Mouse (Mus musculus) bone marrow, adult 2 months (tissue): ENCODE results near the gene Gm609.

Source experiments
- CTCF ChIP-seq: fragments of 200-500 bp; IDR thresholded peaks from 2 replicates; pipeline ENCODE4 v1.5.1; 2011; ENCODE audit warnings: low read length, control low read depth; ENCODE audit not compliant: control insufficient read depth, insufficient read depth
- POLR2A ChIP-seq: fragments of 200-500 bp; IDR thresholded peaks from 2 replicates; pipeline ENCODE4 v1.6.1; 2011; ENCODE audit warnings: low read depth, mild to moderate bottlenecking, control low read depth, low read length, borderline replicate concordance; ENCODE audit not compliant: control insufficient read depth

DNA sequence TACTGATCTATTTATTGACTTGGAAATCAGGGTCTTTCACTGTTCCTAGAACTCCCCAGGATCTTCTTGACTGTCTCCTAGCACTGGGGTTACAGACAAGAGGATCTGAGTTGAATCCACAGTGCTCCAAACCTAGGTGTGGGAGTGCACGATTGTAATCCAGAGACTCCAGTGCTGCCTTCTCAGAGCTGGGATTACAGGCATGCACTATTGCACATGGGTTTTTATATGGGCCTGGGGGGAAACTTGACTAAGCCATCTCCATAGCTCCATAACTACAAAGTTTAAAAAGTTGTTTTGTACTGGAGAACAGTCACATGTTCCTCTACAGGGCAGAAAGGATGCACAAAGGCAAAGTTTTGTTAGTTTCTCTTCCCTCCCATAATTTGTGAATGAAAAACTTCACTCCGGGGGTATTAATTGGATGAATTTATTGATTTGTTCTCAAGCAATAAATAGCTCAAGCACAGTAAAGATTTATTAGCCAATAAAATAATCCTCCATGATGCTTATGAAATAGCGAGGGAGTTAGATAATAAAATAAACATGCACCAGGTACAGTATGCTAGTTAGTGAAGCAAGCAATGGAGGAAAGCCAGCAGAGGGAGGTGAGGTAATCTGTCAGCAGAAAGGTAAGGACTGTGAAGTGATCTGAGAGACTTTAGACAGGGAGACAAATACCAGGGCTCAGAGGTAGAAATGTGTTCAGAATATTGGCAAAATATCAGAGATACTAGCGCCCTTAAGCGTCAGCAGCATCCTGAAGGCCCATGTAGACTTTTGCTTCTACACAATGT, 114.4 kb downstream of the Gm609 start:
- no peak for TF ChIP-seq POLR2A
- no peak for TF ChIP-seq CTCF
